9 mouse cellular contexts compared by ENCODE assay signal in the genomic region with DNA sequence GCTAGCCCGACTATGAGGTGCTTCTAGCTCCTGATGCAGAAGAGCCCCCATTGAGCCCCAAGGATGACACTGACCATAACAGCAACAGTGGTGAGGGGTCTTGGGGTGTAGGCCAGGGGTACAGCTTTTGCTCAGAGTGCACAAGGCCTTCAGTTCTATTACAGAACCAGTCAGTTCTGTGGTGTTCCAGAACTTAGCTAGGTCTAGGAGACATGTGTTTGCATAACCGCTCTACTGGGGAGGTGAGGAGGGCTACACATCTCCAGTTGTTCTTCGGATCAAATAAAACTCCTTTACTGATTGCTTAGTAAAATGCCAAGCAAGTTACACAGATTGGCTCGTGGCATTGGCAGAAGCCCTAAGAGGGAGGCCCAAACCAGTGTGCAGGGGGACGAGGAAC. TPM values are rescaled to one million over a fixed set of nuclear protein-coding genes. Genes with fewer than 3 reads are reported as not detected.
DNase-seq lines count a peak whose midpoint lies in the region; ATAC-seq and TF ChIP-seq lines count a peak whose summit lies in the region.
"Had no signal": no experiment of that assay in that cellular context is flagged by ENCODE, and none has a peak within 500 bp of the region (broad histone marks: within the 10 kb centered on the region; RNA-seq: fewer than 3 reads in every experiment).

A gene (minus strand): TSS at position 101 of the 400 bp plus-strand sequence.

- H3K36me3 ChIP-seq in heart, embryonic 16.5 days (ENCODE audit: control insufficient read depth, insufficient read depth), result no peaks in the 10 kb centered on the region
- H3K36me3 ChIP-seq in hindbrain, embryonic 10.5 days, result no peaks in the 10 kb centered on the region
- no peaks in the 10 kb centered on the region for H3K36me3 ChIP-seq in midbrain, embryonic 11.5 days (ENCODE audit: control insufficient read depth, insufficient read depth, low read length)

- H3K9ac ChIP-seq in heart, embryonic 16.5 days (ENCODE audit: low read length), result 0 out of 2 replicates have a peak within 1 kb of the TSS, but pooled peaks have one; percentile 14
- H3K9ac ChIP-seq in midbrain, embryonic 11.5 days (ENCODE audit: low read length), result peak within 1 kb of the TSS; percentile 28

- TF ChIP-seq CTCF in bone marrow, adult 2 months (IDR thresholded peaks at IDR 0.05; ENCODE audit: control insufficient read depth, insufficient read depth, low read length), result no peak

- H3K27me3 ChIP-seq in heart, embryonic 16.5 days (ENCODE audit: control insufficient read depth, insufficient read depth, low read length), result peaks cover 13% of the 10 kb centered on the region; the same call in 1 of the 2 replicates
- peaks cover 26% of the 10 kb centered on the region for H3K27me3 ChIP-seq in hindbrain, embryonic 10.5 days (ENCODE audit: insufficient read depth, poor library complexity, severe bottlenecking)
- no peaks in the 10 kb centered on the region for H3K27me3 ChIP-seq in midbrain, embryonic 11.5 days (ENCODE audit: control insufficient read depth, insufficient read depth, low read length)

- H3K4me3 ChIP-seq in heart, embryonic 16.5 days (ENCODE audit: low read length), result peak within 1 kb of the TSS; percentile 45
- peak within 1 kb of the TSS; percentile 14 for H3K4me3 ChIP-seq in bone marrow, adult 2 months (replicated peaks; ENCODE audit: control insufficient read depth, low read depth, low read length)
- H3K4me3 ChIP-seq in hindbrain, embryonic 10.5 days, result peak within 1 kb of the TSS; percentile 43
- peak within 1 kb of the TSS; percentile 33 for H3K4me3 ChIP-seq in midbrain, embryonic 11.5 days (ENCODE audit: low read depth, low read length)

- H3K4me1 ChIP-seq in heart, embryonic 16.5 days (ENCODE audit: control insufficient read depth, insufficient read depth, low read length), result 0 out of 2 replicates have a peak, but pooled peaks cover 3% of the 10 kb centered on the region
- H3K4me1 ChIP-seq in bone marrow, adult 2 months (ENCODE audit: control insufficient read depth, insufficient read depth, low read length), result no peaks in the 10 kb centered on the region
- H3K4me1 ChIP-seq in hindbrain, embryonic 10.5 days (replicated peaks), result peaks cover 28% of the 10 kb centered on the region
- H3K4me1 ChIP-seq in midbrain, embryonic 11.5 days (ENCODE audit: control insufficient read depth, insufficient read depth, low read length), result no peaks in the 10 kb centered on the region; the same call in none of the 2 replicates

- no peak for TF ChIP-seq POLR2A in bone marrow, adult 2 months (IDR thresholded peaks at IDR 0.05; ENCODE audit: borderline replicate concordance, control insufficient read depth, low read depth, low read length)

- no peak for ATAC-seq in heart, embryonic 16.5 days (replicated peaks; ENCODE audit: extremely low read depth, insufficient read depth, low FRiP score)
- ATAC-seq in midbrain, embryonic 11.5 days (ENCODE audit: low FRiP score), result no peak; the same call in 1 of the 2 replicates

- no peak within 1 kb of the TSS for H3K27ac ChIP-seq in heart, embryonic 16.5 days (ENCODE audit: low read length)
- no peak within 1 kb of the TSS for H3K27ac ChIP-seq in bone marrow, adult 2 months (ENCODE audit: control insufficient read depth, insufficient read depth, low read depth, low read length, poor library complexity)
- peak within 1 kb of the TSS; percentile 66 for H3K27ac ChIP-seq in hindbrain, embryonic 10.5 days
- H3K27ac ChIP-seq in midbrain, embryonic 11.5 days (ENCODE audit: low read depth, low read length), result no peak within 1 kb of the TSS
- H3K27ac ChIP-seq: macrophage had no signal

- DNase-seq in heart, adult 8-10 months (ENCODE audit: low spot score), result no peak
- DNase-seq in hindbrain, embryonic 10.5 days (ENCODE audit: low spot score), result no peak
- no peak for DNase-seq in midbrain, embryonic 11.5 days (ENCODE audit: low spot score, missing footprints)
- DNase-seq in adrenal gland, adult 8-10 months, result no peak
- DNase-seq in adrenal gland, postnatal 36 days, result no peak
- no peak for DNase-seq in T-cell, adult 2 months (ENCODE audit: low spot score)

- peak within 1 kb of the TSS; percentile 63 for H3K4me2 ChIP-seq in heart, embryonic 16.5 days (ENCODE audit: low read depth, low read length)
- H3K4me2 ChIP-seq in midbrain, embryonic 11.5 days, result peak within 1 kb of the TSS; percentile 47

- 53% methylated on average over 5 of the region's 5 CpGs for WGBS in heart, embryonic 16.5 days
- 61% methylated on average over 5 of the region's 5 CpGs for WGBS in bone marrow, adult 2 months
- WGBS in hindbrain, embryonic 10.5 days, result 59% methylated on average over 5 of the region's 5 CpGs
- WGBS in midbrain, embryonic 11.5 days, result 66% methylated on average over 5 of the region's 5 CpGs

- H3K9me3 ChIP-seq in heart, embryonic 16.5 days (replicated peaks; ENCODE audit: control insufficient read depth, low read length), result no peaks in the 10 kb centered on the region
- no peaks in the 10 kb centered on the region for H3K9me3 ChIP-seq in hindbrain, embryonic 10.5 days
- H3K9me3 ChIP-seq in midbrain, embryonic 11.5 days (ENCODE audit: control insufficient read depth, low read length), result no peaks in the 10 kb centered on the region

RNA-seq across cellular contexts. Expression of the gene that starts here (rescaled TPM):
- not detected in 2 replicates for polyA plus RNA-seq in heart, embryonic 16.5 days (2015; fragmentation: Nextera tagmentation; extraction: Ambion mirVana)
- total RNA-seq in heart, adult 8-10 months (2022), result not detected
- not detected in 2 replicates for polyA plus RNA-seq in bone marrow, adult 2 months (2011; ENCODE audit: insufficient read depth, insufficient read length, low replicate concordance, missing spikeins)
- polyA plus RNA-seq in hindbrain, embryonic 10.5 days (2016; fragmentation: Nextera tagmentation; extraction: Ambion mirVana), result not detected in 2 replicates
- polyA plus RNA-seq in midbrain, embryonic 11.5 days (2014; fragmentation: Nextera tagmentation; extraction: Ambion mirVana), result not detected in 2 replicates
- not detected for total RNA-seq in adrenal gland, adult 8-10 months (2022)
- total RNA-seq in adrenal gland, postnatal 36 days (2021), result not detected
- polyA plus RNA-seq: macrophage had no signal
